In the genomic region with DNA sequence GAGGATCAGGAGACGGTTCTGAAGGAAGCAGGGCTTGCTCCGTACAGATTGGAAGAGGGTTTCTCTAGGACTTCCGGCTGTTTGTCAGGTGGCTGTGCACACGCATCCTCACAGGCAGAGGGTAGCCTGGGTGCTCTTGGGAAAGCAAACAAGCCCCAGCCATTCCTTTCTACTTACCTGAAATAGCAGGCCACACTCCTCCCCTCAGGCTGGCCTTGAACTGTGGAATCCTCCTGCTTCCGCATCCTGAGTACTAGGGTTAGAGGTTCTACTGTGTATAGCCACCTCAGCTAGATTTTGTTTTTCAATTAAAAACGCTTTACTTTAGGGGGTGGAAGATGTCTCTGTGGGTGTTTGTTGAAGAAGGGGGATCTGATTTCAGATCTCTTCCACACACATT, we compare ENCODE assay signal across 18 mouse cellular contexts.
A peak's percentile ranks its signal among the peaks of the same experiment; 100 is the strongest.
DNase-seq lines count a peak whose midpoint lies in the region; ATAC-seq lines count a peak whose summit lies in the region.
"Had no signal": no experiment of that assay in that cellular context is flagged by ENCODE, and none has a peak within 500 bp of the region (broad histone marks: within the 10 kb centered on the region; RNA-seq: fewer than 3 reads in every experiment).

No protein-coding gene starts in this region.

- H3K36me3 ChIP-seq in heart, embryonic 11.5 days (ENCODE audit: control insufficient read depth, insufficient read depth, low read length): no peaks in the 10 kb centered on the region
- no peaks in the 10 kb centered on the region for H3K36me3 ChIP-seq in liver, embryonic 12.5 days
- no peaks in the 10 kb centered on the region for H3K36me3 ChIP-seq in liver, embryonic 11.5 days (ENCODE audit: control insufficient read depth, insufficient read depth, low read length)
- H3K36me3 ChIP-seq: hindbrain, embryonic 12.5 days; midbrain, embryonic 12.5 days had no signal

- H3K27me3 ChIP-seq in heart, embryonic 11.5 days (ENCODE audit: control insufficient read depth, insufficient read depth, low read length): no peaks in the 10 kb centered on the region
- no peaks in the 10 kb centered on the region for H3K27me3 ChIP-seq in liver, embryonic 12.5 days (replicated peaks)
- no peaks in the 10 kb centered on the region for H3K27me3 ChIP-seq in liver, embryonic 11.5 days (replicated peaks; ENCODE audit: control insufficient read depth, insufficient read depth, low read length)
- H3K27me3 ChIP-seq: CH12.LX; hindbrain, embryonic 12.5 days; midbrain, embryonic 12.5 days had no signal

- no peaks in the 10 kb centered on the region for H3K9me3 ChIP-seq in heart, embryonic 11.5 days (replicated peaks; ENCODE audit: control insufficient read depth, low read length)
- no peaks in the 10 kb centered on the region for H3K9me3 ChIP-seq in liver, embryonic 12.5 days (replicated peaks)
- H3K9me3 ChIP-seq in liver, embryonic 11.5 days (ENCODE audit: control insufficient read depth, low read length): no peaks in the 10 kb centered on the region
- H3K9me3 ChIP-seq: hindbrain, embryonic 12.5 days; midbrain, embryonic 12.5 days had no signal

- no peak overlapping the region for H3K27ac ChIP-seq in heart, embryonic 11.5 days (ENCODE audit: low read depth, low read length)
- peak overlapping the region; percentile 49; the same call in 1 of the 2 replicates for H3K27ac ChIP-seq in liver, embryonic 12.5 days
- no peak overlapping the region; the same call in 1 of the 2 replicates for H3K27ac ChIP-seq in liver, embryonic 11.5 days (ENCODE audit: low read depth, low read length)
- H3K27ac ChIP-seq: heart, adult 2 months had no signal

- WGBS in heart, embryonic 11.5 days (ENCODE audit: insufficient replicate concordance): 70% methylated on average over 6 of the region's 6 CpGs
- WGBS in liver, embryonic 12.5 days (ENCODE audit: insufficient replicate concordance): 75% methylated on average over 6 of the region's 6 CpGs
- WGBS in liver, embryonic 11.5 days: 67% methylated on average over 6 of the region's 6 CpGs

- no peak overlapping the region for H3K4me3 ChIP-seq in heart, embryonic 11.5 days (ENCODE audit: low read depth, low read length)
- H3K4me3 ChIP-seq in liver, embryonic 12.5 days: no peak overlapping the region
- no peak overlapping the region for H3K4me3 ChIP-seq in liver, embryonic 11.5 days (ENCODE audit: low read depth, low read length)
- H3K4me3 ChIP-seq: erythroblast, embryonic 14.5 days; heart, adult 2 months; hindbrain, embryonic 12.5 days; midbrain, embryonic 12.5 days; myocyte had no signal

- H3K9ac ChIP-seq in heart, embryonic 11.5 days (ENCODE audit: low read depth, low read length): no peak overlapping the region
- peak overlapping the region; percentile 25; the same call in 1 of the 2 replicates for H3K9ac ChIP-seq in liver, embryonic 12.5 days
- no peak overlapping the region for H3K9ac ChIP-seq in liver, embryonic 11.5 days (ENCODE audit: low read depth, low read length)
- H3K9ac ChIP-seq: hindbrain, embryonic 12.5 days had no signal

- no peak for ATAC-seq in heart, embryonic 11.5 days (replicated peaks; ENCODE audit: insufficient number of reproducible peaks, low FRiP score, low TSS enrichment)
- no peak for ATAC-seq in liver, embryonic 12.5 days
- ATAC-seq in liver, embryonic 11.5 days (replicated peaks; ENCODE audit: low FRiP score): no peak
- no peak for ATAC-seq in monocyte, adult 5-6 weeks (replicated peaks; ENCODE audit: insufficient number of reproducible peaks, low FRiP score, low TSS enrichment, poor library complexity, severe bottlenecking)
- ATAC-seq: lung, postnatal 0 days had no signal

- H3K4me1 ChIP-seq in heart, embryonic 11.5 days (ENCODE audit: control insufficient read depth, insufficient read depth, low read length): peaks cover 61% of the 10 kb centered on the region
- H3K4me1 ChIP-seq in liver, embryonic 12.5 days: peaks cover 86% of the 10 kb centered on the region
- H3K4me1 ChIP-seq in liver, embryonic 11.5 days (replicated peaks; ENCODE audit: control insufficient read depth, insufficient read depth, low read length): peaks cover 64% of the 10 kb centered on the region

- peak; percentile 34 for DNase-seq in heart, adult 11 months
- DNase-seq in liver, embryonic 11.5 days (ENCODE audit: low spot score): no peak
- peak; percentile 2 for DNase-seq in thymus, postnatal 0 days (ENCODE audit: low spot score)
- no peak for DNase-seq in thymus, postnatal 10 days (ENCODE audit: low spot score in 2 of 2)
- peak; percentile 70 for DNase-seq in yolk sac, embryonic 10.5 days (ENCODE audit: low spot score)
- DNase-seq: adrenal gland, postnatal 36 days; gastrocnemius, postnatal 14 days; heart, adult 2 months; heart, postnatal 14 days had no signal

- no peak overlapping the region for H3K4me2 ChIP-seq in heart, embryonic 11.5 days
- no peak overlapping the region for H3K4me2 ChIP-seq in liver, embryonic 12.5 days
- no peak overlapping the region for H3K4me2 ChIP-seq in liver, embryonic 11.5 days
- H3K4me2 ChIP-seq: midbrain, embryonic 12.5 days had no signal

Comparison
In these comparisons a context has a peak if more than half of its experiments do, and no peak if none do; other contexts are left out.
1. DNase-seq: peak in heart, adult 11 months (single experiment), thymus, postnatal 0 days (single experiment) and yolk sac, embryonic 10.5 days (single experiment); none in liver, embryonic 11.5 days (single experiment) and thymus, postnatal 10 days (0 of 2).